Mouse (Mus musculus) heart, postnatal 10 days (tissue): ENCODE measurements around the gene Med7. TPM values are rescaled to one million over a fixed set of nuclear protein-coding genes. Genes with fewer than 3 reads are reported as not detected.
"Not testable (repeated sequence)": the region's sequence is repeated elsewhere in the genome, so short reads cannot be mapped to it uniquely, and the experiment has no call there.

Experiments used
- DNase-seq, 2 experiments: peaks; one replicate each; pipeline ENCODE4 v3.0.0; 2021
- intact Hi-C: fragments of 180-260 bp; cut with DNase I; formaldehyde crosslinking; loops from one replicate; pipeline ENCODE4 v1.15.1; 2025
- total RNA-seq, 2 experiments: library from RNA; stranded (reverse); gene quantifications; 2 replicates each; pipeline ENCODE4 v1.2.3; 2021

Med7 gene
- total RNA-seq, 2 experiments from 2014 or later, result 18.8 to 19.0 TPM

DNA sequence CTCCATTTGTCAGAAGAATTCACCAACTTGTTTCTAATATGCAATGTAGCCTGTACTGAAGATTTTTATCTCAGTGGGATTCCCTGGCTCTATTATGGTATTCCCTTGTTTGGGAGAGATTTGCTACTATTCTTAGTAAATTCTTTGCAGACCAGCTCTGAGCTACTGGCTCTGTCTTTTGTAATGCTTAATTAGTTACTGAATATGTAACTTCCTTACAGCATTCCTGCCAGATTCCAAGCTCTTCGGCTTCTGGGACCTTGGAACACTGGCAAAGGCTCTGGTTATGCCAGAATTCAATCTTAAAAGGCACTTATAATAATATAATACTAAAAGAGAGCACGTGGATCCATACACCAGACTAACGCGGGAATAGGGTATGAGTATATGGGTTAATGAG, 8.6 kb upstream of the Med7 start:
- DNase-seq, intact Hi-C loops: not testable (repeated sequence)

DNA sequence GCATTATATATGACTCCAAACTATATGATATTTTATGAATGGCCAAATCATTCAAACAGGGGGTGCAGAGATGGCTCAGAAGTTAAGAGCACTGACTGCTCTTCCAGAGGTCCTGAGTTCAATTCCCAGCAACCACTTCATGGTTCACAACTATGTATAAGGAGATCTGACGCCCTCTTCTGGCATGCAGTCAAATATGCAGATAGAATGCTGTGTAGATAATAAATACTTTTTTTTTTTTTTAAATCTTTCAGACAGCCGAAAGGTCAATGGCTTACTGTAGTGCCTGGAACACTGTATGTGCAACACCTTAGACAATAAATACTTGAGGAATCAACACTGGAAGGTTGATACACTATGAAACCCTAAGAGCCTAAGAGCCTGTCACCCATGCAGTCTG, 6.6 kb upstream of the Med7 start:
- no peak for DNase-seq
- intact Hi-C loops, result no loop called here

DNA sequence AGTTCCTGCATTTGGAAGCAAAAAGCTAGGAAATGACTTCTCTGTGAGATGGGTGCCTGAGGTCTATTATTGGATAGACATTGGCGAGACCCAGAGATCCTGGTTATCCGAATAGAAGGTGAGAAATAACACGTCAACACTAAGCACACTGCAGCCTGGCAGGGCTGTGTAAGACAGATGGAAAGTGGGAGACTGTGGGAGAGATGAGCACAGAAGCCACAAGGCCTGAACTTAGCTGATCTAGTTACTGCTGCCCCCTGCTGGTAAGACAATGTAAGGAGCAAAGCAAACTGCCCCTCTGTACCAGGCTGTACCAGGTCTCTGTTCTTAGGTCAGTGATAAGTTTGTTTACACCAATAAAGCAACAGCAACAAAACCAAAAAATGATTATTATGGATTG, 5.6 kb upstream of the Med7 start:
- intact Hi-C loops, result loop anchor here (1.0 kb wide), 1 partner anchor 162 kb away; no protein-coding TSS in a partner anchor
- peak; percentile 74 to 87 for DNase-seq

DNA sequence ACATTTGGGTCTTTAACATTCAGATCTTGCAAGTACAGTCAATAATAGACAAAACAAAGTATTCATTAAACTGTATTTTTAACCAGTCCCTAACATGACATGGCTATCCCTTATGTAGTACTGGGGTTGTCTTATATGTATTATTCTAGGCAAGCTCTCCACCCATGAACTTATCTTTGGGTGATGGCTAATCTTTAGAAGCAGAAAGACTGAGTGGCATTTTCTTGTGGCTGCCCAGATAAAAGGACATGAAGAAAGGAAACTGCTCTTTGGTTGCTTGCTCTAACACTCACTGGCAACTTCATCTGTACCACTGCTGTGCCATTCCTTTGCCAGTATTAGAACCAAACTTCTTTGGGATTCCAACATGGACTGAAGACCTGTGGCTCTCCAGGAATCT, 1.4 kb upstream of the Med7 start:
- intact Hi-C loops, result no loop called here
- DNase-seq, result no peak

DNA sequence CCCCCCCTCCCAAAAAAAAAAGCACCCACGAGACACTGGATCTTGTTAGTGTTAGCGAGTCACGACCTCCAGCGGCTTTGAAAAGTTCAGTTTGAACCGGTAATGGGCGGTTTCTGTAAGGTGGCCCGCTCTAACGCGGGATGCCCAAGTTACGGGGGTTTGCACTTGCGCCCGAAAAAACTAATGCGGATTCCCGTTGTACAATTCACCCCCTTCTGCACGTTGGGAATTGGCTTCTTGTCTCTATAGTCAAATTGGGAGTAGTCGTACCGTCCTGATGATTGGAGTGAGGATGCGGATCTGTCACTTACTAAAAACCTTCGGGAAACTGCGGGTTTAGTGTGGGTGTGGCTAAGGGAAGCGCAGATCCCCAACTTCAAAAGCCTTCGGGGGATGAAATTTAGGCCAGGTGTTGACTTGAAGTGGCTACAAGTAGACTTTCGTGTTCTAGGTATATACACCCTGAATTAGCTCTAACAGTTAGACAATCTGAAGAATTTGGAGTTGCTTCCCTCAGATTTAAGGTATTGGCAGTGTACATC, 805 bp downstream of the Med7 start:
- peak; percentile 25 to 47 for DNase-seq
- intact Hi-C loops, result no loop called here

DNA sequence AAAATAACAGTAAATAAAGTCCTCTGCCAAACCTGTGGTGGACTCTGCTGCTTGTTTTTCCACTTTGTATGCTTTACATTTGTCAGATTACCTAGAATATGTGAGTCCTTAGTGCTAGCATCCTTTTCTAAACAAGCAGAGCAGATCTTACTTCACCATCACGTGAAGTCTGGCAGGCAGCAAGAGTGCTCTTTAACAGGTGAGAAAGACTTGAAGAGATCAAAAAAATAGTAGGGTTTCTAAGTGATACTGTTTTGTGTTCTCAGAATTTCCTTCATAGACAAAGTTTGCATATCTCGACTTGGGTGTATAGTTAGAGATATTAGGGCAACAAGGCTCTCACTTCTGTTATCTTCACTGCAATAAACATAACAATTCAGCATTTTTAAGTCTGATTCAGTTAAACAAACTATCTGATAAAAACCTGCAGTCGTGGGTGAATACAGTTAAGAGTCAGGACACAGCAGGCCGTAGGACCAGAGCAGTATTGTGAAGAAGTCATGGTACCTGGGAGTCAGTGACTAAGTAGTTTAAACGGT, 2.3 kb downstream of the Med7 start:
- intact Hi-C loops, result no loop called here
- no peak for DNase-seq

DNA sequence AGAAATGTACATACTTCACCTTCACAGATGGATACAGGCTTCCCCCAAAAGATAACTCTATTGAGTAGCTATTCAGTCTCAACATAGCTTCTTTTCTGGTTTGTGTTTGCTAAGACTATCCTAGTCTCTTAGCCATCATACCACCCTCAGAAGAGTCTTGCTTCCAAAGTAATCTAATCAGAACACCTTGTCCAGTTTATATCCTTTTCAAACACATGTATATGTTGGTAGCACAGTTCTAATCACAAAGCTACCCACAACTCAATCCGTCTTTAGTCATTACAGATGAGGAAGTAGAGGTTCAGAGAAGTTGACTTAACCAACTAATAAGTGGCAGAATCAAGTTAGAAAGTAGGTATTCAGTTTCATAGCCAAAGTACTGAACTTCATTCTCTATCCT, 5.0 kb downstream of the Med7 start:
- intact Hi-C loops, result loop anchor here (5.0 kb wide), 1 partner anchor 191 kb away; no protein-coding TSS in a partner anchor
- no peak for DNase-seq

DNA sequence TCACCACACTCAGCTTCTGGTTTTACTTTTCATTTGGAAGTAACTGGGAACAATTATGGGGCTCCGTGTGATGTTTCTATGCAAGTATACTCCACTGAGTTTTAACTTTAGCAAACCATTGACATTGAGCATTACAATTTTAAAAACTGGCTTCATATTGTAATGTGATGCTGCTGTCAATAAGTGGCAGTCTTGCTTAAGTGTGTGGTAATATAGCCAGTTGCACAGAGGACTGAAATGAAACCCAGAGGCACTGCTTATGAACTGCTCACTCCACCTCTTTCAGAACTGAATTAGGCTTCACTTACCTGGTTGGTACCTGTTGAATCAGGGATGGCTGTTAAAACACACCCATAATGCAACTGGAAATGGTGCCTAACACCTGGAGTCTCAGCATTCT, 6.4 kb downstream of the Med7 start:
- no peak for DNase-seq
- intact Hi-C loops, result loop anchor here (5.0 kb wide), 1 partner anchor 189 kb away; no protein-coding TSS in a partner anchor

DNA sequence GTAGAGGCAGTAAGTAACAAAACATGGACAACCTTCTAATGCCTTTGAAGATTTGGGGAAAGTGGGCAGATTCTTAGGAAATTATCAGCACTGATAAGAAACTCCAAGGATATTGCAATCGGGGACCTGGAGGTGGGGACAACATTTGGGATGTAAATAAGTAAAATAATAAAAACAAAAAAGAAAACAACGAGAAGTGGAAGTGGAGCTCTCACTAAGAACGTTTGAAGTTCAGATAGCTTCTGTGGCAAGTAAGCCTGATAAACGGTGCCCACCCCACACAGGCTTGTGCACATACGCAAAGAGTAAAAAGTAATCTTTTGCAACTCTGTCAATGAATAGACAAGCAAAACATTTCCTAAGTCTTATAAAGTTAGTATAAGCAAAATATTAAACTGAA, 7.3 kb downstream of the Med7 start:
- intact Hi-C loops, result loop anchor here (5.0 kb wide), 1 partner anchor 188 kb away; no protein-coding TSS in a partner anchor
- no peak for DNase-seq

DNA sequence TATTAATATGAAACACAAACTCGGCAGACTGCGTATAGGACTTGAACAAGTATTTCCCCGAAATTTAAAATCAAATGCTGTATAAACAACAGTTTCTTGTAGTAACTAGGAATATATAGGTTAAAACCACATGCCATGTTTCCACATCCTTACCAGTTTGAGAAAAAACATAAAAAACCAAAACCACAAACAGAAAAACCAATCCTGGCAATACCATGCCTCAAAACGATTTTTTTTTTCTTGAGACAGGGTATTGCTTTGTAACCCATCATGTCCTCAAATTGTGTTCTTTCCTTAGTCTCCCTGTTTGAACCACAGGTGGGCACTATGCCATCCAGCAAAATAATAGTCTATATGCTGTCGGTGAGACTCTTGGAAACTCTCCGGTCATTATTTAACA, 9.4 kb downstream of the Med7 start:
- intact Hi-C loops, result no loop called here
- no peak for DNase-seq

DNA sequence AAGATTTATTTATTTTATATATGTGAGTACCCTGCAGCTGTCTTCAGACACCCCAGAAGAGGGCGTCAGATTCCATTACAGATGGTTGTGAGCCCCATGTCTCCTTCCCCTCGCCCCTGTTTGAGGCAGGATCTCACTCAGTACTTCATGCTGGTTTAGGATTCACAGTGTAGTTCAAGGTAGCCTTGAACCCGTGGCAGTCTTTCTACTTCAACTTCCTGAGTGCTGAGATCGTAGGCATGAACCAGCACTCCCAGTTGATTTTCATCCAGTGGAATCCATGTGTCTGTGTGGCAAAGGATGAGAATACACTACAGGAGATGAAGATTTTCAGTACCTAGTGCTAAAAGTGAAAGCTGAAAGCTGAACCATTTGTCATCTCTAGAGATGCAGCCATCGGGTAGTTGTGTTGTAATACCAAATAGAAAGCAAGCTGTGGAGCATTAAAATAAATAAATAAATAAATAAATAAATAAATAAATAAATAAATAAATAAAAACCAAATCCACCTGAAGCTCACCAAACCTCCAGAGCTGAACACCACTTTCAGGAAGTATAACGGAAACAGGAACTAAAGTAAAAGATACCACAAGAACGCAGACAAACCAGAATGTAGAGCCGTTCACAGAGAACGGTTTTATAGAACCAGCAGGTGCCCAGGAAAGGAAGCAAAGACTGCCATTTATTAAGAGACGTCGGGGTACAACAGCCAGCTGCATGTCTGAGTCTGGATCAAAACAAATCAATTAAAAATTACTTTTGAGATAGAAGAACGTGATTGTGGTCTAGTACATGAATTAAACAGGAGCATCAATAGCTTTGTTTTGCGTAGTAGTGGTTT, 11.1 kb downstream of the Med7 start:
- no peak for DNase-seq
- intact Hi-C loops, result no loop called here

DNA sequence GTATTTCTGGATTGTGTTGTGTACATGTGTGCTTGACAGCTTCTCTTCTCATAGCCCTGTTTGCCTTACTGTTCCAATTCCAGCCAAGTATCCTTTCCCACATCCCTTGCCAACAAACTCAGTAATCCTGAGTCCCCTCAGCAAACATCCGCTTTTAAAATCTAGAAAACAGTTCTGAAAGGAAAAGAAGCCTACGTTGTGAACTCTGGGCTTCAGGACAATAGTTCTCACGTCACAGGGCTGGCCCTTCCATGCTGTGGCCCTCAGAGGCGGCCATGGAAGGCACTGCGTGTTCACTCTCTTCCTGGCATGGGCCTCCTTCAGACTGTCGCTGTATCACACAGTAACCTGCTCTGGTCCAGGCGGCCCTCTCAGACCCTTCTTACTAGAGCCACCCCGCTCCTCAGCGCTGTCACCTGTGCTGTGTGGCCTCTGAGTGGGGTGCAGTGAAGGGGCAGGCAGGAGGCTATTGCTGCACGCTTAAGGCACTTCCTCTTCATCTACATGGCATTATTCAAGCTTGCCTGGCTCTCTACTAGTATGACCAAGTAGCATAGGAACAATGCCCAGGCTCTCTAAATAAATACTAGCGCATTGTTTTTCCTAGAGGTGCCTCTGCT, 12.8 kb downstream of the Med7 start:
- intact Hi-C loops, result no loop called here
- peak; percentile 12 to 17 for DNase-seq

DNA sequence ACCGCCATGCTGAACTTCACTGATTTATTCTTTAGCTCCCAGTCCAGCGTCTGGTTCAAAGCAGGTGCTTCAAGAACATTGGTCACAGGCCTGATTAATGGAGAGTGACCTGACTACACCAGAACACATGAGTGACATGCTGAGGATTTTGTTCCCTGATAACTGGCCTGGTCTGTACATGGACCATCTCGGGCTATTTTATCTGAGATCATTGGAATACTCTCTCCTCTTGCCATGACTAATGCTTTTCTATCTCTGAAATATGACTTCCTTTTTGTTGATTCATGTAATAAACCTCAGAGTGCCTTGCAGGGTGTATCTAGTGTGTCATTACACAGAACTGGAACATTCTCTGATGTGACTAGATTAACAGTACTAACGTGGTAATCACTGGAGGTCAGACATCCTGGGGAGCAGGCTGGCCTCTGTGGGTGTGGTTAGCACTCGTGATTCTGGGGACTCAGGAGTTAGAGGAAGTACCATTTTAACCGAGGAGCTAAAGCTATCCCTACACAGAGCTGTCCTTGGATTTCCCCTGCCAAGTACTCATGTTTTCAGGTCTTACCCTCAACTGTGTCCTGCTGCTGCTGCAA, 17.8 kb downstream of the Med7 start, which contains the start of gene Havcr2:
Havcr2 (plus strand) TSS at position 483 of the 593 bp plus-strand sequence.
- no peak for DNase-seq
- intact Hi-C loops, result no loop called here

DNA sequence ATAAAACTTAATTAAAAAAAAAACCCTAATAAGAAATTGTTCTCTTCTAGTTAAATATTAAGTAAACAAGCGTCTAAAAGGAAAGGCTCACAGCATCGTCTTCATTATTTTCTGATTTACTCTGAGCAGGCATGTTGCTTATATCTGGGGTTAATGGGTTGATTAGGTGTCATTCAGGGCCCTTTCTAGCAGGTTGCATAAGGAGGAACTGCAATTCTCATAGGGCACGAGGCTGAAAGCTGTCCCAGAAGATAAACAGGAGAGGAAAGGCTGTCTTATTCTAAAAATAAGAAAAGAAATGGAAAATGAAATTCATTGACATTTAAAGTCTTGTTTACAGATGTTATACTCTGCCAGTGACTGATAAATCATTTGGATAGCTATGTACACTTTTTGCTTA, 23.2 kb downstream of the Med7 start:
- DNase-seq, result no peak
- intact Hi-C loops, result no loop called here

DNA sequence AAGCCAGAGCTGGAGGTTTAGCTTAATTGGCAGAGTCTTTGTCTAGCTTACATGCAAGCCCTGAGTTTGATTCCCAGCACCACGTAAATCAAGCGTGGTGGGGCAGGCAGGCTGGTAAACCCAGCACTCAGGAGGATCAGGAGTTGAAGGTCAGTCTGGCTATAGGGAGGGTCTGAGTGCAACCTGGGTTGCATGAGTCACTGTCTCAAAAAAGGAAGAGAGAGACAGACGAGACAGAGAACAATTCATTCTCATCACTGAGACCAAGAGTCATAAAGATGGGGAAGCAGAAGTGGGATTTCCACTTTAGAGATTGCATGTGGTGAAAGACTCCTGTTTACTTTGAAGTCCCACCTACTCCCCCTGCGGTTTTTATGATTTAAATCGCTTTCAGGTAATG, 24.6 kb downstream of the Med7 start:
- intact Hi-C loops, result no loop called here
- no peak for DNase-seq

DNA sequence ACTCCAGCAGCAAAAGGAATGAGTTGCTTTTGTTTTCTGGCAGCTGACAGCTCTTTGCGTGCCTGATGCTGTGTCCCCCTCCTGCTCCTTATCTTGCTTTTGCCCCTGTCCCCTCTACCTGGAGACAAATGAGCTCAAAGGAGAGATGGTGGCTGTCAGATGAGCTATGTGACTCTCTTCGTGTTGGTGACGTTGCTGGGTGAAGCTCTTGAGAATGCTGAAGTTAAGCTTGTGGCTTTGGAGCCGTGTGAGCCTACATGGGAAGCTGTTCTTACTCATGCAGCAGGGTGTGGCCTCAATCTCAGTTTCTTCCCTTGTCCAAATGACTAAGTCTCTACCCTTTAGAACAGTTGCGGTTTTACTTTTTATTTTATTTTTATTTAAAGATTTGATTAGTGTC, 25.2 kb downstream of the Med7 start:
- intact Hi-C loops, result no loop called here

DNA sequence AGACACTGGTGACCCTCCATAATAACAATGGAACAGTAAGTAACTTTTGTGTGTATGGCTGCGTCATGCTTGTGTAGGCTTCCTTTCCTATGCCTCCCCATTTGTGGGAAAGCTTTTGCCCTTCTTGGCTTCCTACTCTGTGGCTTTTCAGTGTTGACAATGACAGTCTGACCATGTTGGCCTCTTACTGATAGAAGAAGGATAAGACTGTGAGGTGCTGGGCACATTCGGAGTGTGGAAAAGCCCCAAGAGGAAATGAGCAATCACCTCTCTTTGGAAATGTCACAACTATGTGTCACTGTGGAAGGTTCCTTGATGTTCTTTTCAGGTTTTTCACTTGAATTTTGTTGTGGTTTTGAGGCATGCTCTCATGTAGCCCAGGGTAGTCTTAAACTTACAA, 30.2 kb downstream of the Med7 start:
- DNase-seq, result no peak
- intact Hi-C loops, result no loop called here

More for the DNA sequence above, 25.2 kb downstream of the Med7 start:
- no peak for DNase-seq

DNA sequence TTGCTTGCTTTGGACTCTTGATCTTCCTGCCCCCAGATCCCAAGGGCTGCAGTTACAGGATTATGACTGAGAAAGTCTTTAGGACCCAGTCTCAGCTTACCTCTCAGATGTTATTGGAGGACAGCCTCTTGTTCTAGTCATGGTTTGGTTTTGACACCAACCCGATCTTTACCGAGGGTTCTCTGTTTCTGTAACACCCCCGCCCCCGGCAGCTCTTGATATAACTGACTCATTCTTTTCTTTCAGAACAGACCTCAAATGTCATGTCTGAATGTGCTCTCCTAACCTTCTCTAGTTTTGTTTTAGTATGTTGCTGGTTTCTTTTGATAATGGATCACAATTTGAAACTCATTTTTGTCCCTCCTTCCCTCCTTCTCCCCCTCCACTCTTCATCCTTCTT, 37.5 kb downstream of the Med7 start:
- no peak for DNase-seq
- intact Hi-C loops, result no loop called here

DNA sequence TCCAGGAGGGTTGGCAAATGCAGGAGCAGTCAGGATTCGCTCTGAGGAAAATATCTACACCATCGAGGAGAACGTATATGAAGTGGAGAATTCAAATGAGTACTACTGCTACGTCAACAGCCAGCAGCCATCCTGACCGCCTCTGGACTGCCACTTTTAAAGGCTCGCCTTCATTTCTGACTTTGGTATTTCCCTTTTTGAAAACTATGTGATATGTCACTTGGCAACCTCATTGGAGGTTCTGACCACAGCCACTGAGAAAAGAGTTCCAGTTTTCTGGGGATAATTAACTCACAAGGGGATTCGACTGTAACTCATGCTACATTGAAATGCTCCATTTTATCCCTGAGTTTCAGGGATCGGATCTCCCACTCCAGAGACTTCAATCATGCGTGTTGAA, 42.6 kb downstream of the Med7 start:
- intact Hi-C loops, result no loop called here
- no peak for DNase-seq

DNA sequence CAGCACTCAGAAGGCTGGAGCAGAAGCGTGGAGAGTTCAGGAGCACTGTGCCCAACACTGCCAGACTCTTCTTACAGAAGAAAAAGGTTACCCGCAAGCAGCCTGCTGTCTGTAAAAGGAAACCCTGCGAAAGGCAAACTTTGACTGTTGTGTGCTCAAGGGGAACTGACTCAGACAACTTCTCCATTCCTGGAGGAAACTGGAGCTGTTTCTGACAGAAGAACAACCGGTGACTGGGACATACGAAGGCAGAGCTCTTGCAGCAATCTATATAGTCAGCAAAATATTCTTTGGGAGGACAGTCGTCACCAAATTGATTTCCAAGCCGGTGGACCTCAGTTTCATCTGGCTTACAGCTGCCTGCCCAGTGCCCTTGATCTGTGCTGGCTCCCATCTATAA, 43.8 kb downstream of the Med7 start:
- peak in 1 of 2 experiments; percentile 11 for DNase-seq
- intact Hi-C loops, result no loop called here

DNA sequence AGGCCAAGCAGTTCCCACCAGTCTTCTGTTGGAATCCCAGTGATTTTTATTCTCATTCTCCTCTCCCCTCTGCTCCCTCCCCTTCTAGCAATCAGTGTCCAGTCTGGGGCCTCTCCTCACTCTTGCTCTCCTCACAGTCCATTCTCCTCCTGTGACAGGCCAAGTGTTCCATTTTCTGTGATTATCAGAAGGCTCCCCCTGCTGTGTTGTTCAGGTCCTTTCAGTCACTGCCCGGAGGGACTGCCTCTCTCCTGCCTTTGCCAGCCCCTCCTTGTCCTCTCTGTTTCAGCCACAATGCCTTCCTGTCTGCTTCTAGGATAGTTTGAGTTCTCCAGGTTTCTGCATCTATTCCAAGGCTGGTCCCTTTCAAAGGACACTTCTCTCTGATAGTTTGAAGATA, 51.5 kb downstream of the Med7 start:
- intact Hi-C loops, result no loop called here
- peak in 1 of 2 experiments; percentile 11 for DNase-seq
